Mouse (Mus musculus): ENCODE results near the gene Fam217a. TPM values are rescaled to one million over a fixed set of nuclear protein-coding genes. Genes with fewer than 3 reads are reported as not detected.
A peak's percentile ranks its signal among the peaks of the same experiment; 100 is the strongest.
"Not testable (repeated sequence)": the region's sequence is repeated elsewhere in the genome, so short reads cannot be mapped to it uniquely, and the experiment has no call there.

The Fam217a gene
- polyA plus RNA-seq, 1 experiment from 2014 or later: 0.73 TPM

DNA sequence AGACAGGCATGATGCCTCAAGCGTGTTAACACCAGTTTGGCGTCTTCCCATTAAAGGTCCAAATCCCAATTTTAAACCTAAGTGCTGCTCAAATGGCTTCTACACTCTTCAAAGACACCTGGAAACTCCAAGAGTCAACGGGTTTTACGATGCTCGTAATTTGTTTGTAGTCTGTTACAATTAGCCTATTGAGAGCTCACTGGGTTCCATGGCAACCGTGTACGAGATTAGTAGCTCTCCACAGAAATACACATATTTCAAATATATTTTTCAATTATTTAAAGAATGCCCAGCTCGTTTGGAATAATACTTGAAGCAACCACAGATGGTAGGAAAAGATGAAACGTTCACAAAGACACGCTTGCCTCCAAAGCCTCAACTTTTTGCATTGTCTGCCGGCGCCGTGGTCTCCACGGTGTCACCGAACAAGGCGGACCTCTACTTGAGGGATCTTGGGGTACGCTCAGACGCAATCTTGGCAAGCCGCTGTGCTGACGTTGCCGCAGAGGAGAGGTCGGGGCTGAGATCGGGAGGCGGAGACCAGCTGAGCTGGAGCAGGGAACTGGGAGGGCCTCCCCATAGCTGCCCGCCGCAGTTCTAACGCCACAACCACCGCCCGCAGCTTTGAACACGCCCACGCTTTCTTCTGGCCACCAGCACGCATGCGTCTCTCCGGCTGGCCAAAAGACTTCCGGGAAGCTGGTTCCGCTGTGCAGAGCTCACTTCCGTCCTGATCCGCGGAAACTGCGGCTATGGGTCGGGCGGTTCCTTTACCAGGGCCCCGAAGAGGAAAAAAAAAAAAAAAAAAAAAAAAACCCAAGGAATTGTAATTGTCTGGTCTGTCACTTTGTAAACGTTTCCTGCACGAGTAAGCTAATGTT lies 50.1 kb downstream of the Fam217a start:
- H3K4me3 ChIP-seq: peak overlapping the region; percentile 92
- peak; percentile 94 for ATAC-seq (ENCODE audit: insufficient number of reproducible peaks, insufficient read depth, low FRiP score, low TSS enrichment, low read depth)
- 3% methylated on average over 45 of the region's 45 CpGs for WGBS
- H3K27me3 ChIP-seq: no peaks in the 10 kb centered on the region
- peak overlapping the region; percentile 97 for H3K9ac ChIP-seq
- peak overlapping the region; percentile 70 for H3K4me2 ChIP-seq
- no peaks in the 10 kb centered on the region for H3K9me3 ChIP-seq
- peak overlapping the region; percentile 99 for H3K27ac ChIP-seq
- peaks cover 20% of the 10 kb centered on the region for H3K4me1 ChIP-seq
- 0 out of 2 replicates have a peak, but pooled peaks cover 1% of the 10 kb centered on the region for H3K36me3 ChIP-seq

DNA sequence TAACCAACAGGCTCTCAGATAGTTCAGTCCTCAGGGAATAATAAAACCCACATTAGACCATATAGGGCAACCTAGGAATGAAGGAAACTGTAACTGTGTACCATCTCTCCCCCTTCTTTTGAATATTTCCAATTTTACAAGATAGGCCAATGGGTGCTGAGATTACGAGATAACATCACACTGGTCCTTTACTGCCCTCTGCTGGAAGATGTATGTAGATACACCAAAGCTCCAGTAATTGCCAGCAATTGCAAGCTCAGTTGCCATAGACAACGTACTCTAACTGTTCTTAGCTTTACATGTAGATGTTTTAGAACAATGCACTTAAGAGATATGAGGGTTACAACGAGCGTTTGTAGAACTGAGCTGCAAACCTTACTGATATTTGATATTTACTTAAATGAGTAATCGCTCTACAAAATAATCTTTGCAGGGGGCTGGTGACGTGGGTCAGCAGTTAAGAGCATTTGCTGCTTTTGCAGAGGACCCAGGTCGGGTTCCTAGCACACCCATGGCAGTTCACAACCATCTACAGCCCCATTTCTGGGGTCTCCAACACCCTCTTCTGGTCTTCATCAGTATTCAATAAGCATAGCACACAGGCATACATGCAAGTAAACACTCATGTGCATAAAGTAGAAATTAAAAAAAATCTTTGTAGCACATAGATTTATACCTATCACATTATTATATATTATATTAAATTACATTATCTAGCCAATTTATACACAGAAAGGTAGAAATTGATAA lies 59.5 kb downstream of the Fam217a start:
- Histone ChIP-seq H3K4me1 (no peaks in the 10 kb centered on the region), H3K27me3 (no peaks in the 10 kb centered on the region), H3K36me3 (no peaks in the 10 kb centered on the region), H3K9me3 (no peaks in the 10 kb centered on the region), H3K4me2 (no peak overlapping the region), H3K4me3 (no peak overlapping the region), H3K27ac (no peak overlapping the region), H3K9ac (no peak overlapping the region)
- ATAC-seq (ENCODE audit: insufficient number of reproducible peaks, insufficient read depth, low FRiP score, low TSS enrichment, low read depth): no peak
- 35% methylated on average over 7 of the region's 7 CpGs for WGBS

DNA sequence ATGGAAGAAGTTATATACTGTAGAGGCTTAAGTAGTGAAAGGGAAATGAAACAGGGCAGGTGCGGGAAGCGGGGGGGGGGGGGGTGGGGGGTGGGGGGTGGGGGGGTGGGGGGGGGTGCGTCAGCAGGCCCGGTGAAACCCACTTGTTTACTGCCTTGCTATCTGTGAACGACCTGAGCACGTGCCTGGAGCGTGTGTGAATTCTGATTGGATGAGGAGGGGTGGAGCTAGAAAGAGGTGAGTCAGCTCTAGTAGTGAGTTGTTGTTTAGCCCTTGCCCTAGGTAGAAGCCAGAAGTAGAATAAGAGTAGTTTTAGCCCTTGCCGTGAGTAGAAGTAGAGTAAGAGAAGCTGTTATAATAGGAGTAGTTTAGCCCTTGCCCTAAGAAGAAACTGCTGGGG lies 62.9 kb downstream of the Fam217a start:
- whole genome bisulfite sequencing: 60% methylated on average over 6 of the region's 8 CpGs

More for the DNA sequence above, 62.9 kb downstream of the Fam217a start:
- H3K9me3 ChIP-seq; H3K9ac ChIP-seq; H3K27me3 ChIP-seq; H3K4me2 ChIP-seq; H3K27ac ChIP-seq; H3K4me1 ChIP-seq; H3K36me3 ChIP-seq; H3K4me3 ChIP-seq; ATAC-seq (ENCODE audit: insufficient number of reproducible peaks, insufficient read depth, low FRiP score, low TSS enrichment, low read depth): not testable (repeated sequence)

Other genes starting within 250 kb of the Fam217a start
- not detected in 2 replicates for gene Fam50b, start 189.5 kb downstream of the Fam217a start, polyA plus RNA-seq (2015; fragmentation: Nextera tagmentation; extraction: Ambion mirVana)
- 95.6 and 101 TPM in 2 replicates for gene Prpf4b, start 49.0 kb downstream of the Fam217a start, polyA plus RNA-seq (2015; fragmentation: Nextera tagmentation; extraction: Ambion mirVana)
- gene 4933417A18Rik, start 99 bp upstream of the Fam217a start, polyA plus RNA-seq (2015; fragmentation: Nextera tagmentation; extraction: Ambion mirVana): not detected in 2 replicates
- gene Eci3, start 39.5 kb upstream of the Fam217a start, polyA plus RNA-seq (2015; fragmentation: Nextera tagmentation; extraction: Ambion mirVana): 1.00 and 1.7 TPM in 2 replicates
- 145 and 146 TPM in 2 replicates for gene Eci2, start 102.8 kb upstream of the Fam217a start, polyA plus RNA-seq (2015; fragmentation: Nextera tagmentation; extraction: Ambion mirVana)